Mouse (Mus musculus): ENCODE measurements around the gene Mtnr1b.
A peak's percentile ranks its signal among the peaks of the same experiment; 100 is the strongest.
"Not testable (repeated sequence)": the region's sequence is repeated elsewhere in the genome, so short reads cannot be mapped to it uniquely, and the experiment has no call there.

Gene Mtnr1b

GRCm38 (mm10) chr9:15874506-15875160 lies at the start of gene Mtnr1b:
Gene Mtnr1b, minus strand, starts transcription at chr9:15874556.
- no peak for DNase-seq

- no peak for DNase-seq
These were observed 45.9 kb upstream of the Mtnr1b start for GRCm38 (mm10) chr9:15920271-15920670.

DNA sequence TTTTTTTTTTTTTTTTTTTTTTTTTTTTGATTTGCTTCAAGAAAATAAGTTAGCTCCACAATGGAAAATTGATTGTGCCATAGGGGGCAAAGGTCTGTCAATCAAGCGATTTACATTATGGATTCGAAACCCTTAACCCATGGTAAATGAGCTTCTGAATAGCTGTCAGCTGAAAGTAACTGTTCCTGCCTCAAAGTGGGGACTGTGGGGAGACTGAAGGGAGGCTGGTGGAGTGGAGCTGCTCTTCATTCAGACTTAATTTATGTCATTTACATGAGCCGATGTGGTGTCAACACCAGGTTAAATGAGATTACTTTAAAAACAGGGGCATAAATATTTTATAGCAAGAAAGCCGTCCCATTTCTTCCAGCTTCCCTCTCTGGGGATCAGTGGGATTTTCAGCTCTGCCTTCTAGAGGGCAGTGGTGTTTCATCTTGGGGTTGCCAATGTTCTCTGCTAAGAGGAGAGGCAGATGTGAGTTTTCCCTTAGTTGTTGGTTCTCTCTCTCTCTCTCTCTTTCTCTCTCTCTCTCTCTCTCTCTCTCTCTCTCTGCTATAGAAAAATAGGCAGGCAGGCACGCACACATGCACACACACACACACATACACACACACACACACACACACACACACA lies 45.1 kb upstream of the Mtnr1b start:
- no peak for DNase-seq

- no peak for DNase-seq
These were observed 42.2 kb upstream of the Mtnr1b start for GRCm38 (mm10) chr9:15916600-15916999.

DNA sequence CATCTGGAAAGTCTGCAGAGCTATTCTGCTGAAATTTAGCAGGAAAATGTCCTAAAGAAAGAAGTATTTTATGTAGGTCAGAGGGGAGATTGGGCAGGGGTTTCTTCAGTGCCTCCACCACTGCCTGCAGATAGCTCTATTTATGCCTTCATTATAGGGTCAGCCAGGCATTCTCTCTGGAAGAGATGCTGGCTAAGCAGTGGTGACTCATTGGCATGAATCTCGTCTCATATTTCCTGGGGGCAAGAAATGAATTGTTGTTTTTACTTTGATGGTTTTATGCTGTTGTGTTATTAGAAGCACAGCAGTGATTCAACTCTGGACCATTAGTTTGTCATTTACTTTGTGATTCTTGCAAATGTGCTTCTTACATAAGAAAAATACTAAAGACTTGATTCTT lies 38.4 kb upstream of the Mtnr1b start:
- DNase-seq = no peak

DNA sequence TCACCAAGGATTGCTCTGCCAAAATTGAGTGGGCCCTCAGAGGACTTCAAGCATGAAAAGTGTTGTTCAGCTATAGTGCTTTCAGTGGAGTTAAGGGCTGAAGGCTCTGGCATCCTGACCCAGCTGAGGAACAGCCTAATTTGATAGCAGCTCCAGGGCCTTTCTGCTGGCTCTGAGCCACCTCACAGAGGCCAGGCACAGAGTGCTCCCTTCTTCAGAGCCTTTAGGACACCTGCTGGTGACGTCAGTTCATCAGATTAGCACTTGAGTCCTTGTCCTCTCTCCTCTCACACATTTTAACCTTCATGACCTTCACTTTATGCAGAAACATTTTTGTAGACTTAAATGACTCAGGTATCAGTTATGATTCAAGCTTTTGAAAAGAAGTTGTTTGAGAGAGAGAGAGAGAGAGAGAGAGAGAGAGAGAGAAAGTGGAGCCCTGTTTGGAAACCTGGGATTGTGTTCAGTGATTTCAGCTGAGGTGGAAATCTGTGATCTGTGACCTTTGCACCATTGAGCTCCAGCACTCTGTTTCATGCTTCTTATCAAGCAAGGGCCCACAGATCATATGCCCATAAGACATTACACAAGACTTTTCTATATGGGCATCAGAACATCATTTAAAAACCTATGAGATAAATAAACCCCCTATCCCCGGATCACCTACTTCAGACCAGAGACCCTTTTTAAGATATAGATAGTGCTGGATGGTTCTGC lies 35.2 kb upstream of the Mtnr1b start:
- no peak for DNase-seq

DNA sequence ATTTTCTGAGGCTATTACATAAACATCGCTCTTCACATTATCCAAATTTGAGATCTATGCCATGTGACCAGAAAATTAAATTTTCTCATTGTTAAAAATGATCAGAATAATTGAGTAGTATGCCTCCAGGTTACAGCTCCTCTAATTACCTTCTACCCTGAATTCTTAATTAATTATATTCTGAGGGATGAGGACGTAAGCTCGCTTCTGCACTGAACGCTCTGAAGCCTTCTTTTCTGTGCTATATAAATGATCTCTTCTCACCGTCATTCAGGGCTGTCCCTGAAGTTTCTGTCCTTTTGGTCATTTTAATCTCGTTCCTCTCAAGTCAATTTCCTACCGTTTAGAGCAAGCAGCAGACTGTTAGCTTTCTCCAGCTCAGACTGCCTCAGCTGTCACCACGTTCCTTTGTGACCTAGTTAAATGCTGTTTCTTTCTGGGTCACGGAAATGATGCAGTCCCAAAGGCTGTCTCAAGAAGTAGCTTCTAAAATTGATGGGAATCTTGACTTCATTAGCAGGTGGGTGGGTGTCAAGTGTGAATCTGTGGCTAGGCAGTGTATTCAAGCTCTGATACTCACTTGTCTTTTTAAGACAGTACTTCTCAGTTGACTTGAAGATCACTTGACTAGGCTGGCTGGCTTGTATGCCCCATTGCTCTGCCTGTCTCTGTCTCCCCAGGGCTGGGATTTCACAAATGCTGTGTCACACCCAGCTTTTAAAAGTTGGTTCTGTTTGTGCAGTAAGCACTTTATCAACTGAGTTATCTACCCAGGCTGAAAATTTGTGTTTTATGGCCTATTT lies 29.8 kb upstream of the Mtnr1b start:
- DNase-seq = no peak

DNA sequence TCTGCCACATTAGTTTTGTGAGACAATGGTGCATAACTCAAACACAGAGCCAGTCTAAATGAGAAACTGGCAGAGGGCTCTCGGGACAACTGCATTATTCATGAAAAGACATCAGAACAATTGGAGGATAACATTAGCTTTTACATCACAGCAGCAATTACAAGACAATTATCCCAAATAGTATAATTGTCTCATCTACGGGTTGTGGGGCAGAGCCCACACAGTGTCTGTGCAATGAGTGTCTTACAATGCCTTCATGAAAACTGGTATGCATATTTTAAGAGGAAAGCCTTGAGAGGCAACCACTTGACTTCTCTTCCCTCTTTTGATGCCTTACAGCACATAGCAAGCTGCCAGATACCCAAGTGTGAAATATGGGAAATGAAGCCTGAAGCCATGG lies 23.8 kb upstream of the Mtnr1b start:
- no peak for DNase-seq

DNA sequence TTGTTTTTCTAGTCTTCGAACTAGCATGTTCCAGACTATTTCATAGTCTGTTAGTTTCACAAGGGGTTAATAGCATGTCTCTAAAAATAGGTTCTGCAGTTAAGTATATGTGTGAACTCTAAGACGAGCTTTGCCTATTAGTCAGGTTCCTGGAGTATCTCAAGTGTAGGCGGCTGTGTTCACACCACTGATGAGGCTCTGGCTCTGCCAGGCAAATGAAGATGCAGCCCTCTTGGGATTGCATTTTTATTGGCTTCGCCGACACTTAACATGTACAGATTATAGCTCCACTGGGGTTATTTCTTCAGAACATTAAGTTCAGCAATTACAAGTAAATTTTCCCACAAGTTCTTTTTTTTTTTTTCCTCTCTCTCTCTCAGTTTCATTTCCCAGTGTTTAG lies 12.4 kb upstream of the Mtnr1b start:
- DNase-seq = no peak

DNA sequence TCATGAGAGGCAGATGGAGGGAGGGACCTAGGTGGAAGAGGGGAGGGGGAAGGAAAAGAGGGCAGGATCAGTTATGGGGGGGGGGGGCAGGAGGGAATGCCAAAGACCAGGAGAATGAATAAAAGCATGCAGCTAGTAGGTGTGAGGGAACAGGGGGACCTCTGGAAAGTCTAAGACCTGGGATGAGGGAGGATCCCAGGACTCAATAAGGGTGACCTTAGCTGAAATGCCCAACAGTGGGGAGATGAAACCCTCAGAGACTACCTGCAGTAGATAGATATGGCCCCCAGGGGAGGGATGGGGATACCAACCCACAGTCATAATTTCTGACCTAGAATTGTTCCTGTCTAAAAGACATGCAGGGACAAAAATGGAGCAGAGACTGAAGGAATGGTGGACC lies 6.4 kb upstream of the Mtnr1b start:
- no peak for DNase-seq

DNA sequence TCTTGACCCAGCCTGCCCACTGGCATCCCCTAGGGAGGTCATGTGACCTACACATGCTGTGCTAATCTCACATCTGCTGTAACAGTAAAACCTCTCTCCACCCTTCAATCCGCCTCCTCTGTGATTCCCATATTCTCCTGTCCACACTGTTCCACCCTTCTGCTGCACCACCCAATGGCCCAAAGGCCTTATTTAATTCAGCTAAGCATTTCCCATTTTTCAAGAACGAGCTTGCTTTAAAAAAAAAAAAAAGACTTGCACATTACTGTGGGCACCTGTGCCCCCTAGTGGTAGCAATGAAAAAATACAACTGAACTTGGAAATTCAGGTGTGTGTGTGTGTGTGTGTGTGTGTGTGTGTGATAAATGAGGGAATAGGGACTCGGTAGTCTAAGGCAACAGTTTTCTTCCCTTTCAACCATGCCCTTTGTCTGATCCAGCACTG lies 5.8 kb upstream of the Mtnr1b start:
- DNase-seq = peak in 1 of 2 experiments; percentile 15

- DNase-seq = no peak
These were observed 4.3 kb downstream of the Mtnr1b start for GRCm38 (mm10) chr9:15870013-15870412.

DNA sequence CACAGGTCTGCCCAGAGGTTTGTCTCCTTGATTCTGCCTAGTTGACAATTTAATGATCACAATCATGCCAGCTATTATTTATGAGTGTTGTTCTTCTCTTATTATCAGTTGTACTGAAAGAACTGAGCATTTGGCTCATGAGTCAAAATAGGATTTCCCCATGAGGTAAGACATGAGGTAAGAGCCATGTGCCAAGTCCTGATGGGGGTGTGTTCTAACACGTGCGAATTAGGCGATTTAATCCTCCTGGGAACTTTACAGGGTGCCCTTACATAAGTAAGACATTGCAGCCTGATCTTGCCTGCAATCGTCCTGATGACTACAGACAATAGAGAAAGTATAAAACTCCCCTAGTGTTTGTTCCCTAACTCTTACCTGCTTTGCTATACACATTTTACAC lies 4.9 kb downstream of the Mtnr1b start:
- DNase-seq = no peak

DNA sequence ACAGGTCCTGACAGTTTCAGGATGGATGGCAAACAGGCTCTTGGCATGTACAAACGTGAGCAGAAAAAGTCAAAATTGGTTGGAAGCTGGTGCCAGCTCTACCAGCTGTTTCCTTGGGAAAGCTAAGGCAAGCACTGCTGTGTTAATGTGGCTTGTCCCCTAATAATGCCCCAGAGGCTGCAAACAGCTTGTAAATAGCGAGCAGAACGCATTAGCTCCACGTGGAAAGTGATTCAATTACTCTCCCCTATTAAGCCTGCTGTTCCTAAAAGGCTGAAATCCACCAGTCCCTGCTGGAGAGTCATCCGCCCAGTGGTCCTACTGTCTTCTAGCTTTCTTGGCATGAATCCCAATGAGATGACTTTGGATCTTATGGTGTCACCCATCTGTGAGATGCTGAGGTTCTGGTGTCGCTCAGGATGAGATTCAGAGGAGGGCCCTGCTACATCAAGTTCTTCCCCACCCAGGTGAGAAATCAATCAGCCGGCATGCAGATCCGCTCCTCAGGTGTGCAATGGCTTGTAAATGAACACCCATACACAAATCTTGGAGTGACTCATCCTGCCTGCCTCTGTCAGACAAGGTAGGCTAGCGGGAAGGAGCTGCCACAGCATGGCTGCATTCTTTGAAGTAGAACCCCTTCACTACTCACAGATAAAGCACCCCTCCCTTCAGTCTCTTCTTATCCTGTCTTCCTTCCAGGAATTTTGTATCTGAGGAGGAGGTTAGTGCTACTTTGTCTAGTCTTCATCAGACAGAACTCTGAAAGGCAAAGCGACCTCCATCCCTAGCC lies 7.9 kb downstream of the Mtnr1b start:
- no peak for DNase-seq

- DNase-seq = no peak
These were observed 13.0 kb downstream of the Mtnr1b start for GRCm38 (mm10) chr9:15861402-15861801.

- no peak for DNase-seq
These were observed 23.6 kb downstream of the Mtnr1b start for GRCm38 (mm10) chr9:15850749-15851148.

GRCm38 (mm10) chr9:15845390-15845789 lies 29.0 kb downstream of the Mtnr1b start:
- DNase-seq = no peak

- DNase-seq = not testable (repeated sequence)
These were observed 29.4 kb downstream of the Mtnr1b start for GRCm38 (mm10) chr9:15844936-15845335.

DNA sequence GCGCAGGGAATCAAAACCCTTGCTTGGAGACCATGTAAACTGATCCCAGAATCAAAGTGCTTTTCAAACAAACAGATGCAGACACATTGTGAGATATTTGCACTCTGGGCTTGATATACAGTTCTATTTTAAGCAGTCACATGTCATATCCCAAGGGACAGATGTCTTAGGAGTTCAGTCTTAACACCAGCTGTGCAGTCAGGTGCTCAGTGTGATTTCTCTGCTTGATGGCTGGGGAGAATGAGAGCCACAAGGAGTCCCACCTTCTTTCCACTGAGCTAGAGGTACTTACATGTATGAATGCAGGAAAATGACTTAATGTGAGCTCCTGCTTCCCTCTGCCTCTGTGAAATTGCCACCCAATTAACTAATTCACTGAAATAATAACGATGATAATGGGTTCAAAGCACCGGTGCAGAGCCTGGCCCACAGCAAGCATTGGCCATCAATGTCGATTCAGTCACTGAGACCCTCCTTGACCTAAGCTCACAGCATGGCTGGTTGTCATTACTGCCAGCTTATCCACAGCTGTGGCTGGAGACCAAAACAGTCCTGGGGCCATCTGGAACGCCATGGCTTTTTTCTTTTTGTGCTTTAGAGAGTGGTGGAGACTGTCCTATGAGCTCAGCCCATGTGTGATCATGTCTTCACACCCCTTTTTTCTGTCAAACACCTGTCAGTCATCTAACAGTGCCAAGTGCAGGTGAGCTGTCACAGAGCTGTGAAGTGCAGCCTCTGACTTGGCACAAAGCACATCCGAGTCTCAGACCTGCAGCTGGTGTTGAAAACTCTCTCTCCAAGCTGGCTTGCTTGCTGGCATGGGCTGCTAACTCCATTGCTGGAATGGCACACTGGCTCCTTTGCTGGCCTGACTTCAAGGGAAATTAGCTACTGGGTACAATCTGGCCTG lies 61.1 kb downstream of the Mtnr1b start:
- no peak for DNase-seq

DNA sequence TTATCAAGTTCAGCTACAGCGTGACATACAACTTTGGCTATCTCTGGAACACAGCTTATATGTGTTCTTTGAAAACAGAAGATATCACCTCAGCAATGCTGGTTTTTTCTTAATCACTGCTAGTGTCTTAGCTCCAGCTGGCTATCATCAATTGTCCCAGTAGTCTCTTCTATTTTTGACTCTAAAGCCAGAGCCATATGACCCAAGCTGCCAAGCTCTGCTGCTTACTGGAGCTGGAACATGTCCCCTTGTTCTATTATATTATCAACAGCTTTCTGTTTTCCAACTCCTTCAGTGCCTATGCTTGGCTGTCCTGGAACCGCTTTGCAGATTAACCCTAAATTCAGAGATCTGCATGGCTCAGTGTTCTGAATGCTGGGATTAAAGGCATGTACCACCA lies 70.1 kb downstream of the Mtnr1b start:
- DNase-seq = no peak

DNA sequence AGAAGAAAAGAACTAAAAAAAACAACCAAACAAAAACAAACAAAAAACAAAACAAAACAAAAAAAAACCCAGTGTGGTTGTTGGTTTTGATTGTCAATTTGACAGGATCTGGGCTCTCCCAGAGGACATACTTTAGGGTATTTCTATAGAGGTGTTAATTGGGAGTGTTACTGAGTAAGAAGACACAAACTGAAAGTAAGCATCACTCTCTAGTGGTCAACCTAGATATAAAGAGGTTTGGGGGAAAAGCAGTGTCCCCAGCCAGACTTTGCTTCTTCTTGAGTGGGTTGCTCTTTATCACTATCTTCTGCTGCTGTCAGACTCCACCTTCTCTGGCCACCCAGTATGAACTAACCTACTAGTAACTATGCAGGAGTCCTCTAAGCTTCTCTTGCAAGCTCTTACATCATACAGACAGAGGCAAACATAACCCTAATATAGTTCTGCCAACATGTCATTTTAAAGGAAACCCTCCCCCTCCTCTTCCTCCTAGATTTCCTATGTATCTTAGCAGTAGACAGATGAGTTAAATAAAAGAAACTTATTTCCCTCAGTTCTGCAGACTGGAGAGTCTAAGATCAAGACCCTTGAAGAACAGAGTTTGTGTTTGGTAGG lies 71.8 kb downstream of the Mtnr1b start:
- no peak for DNase-seq

All from lung, adult 18-20 months (tissue).